Mouse (Mus musculus): ENCODE results near the gene Zfp560. TPM values are rescaled to one million over a fixed set of nuclear protein-coding genes. Genes with fewer than 3 reads are reported as not detected.

Zfp560 gene
- polyA plus RNA-seq, 1 experiment from 2014 or later, result 29.1 TPM

Other genes with a start within 250 kb of the Zfp560 start
- gene Olfr870, start 211.1 kb downstream of the Zfp560 start, polyA plus RNA-seq (2016; fragmentation: Nextera tagmentation; extraction: Ambion mirVana), result not detected in 2 replicates
- not detected in 2 replicates for gene Olfr871, start 173.0 kb downstream of the Zfp560 start, polyA plus RNA-seq (2016; fragmentation: Nextera tagmentation; extraction: Ambion mirVana)
- gene Olfr872, start 148.1 kb downstream of the Zfp560 start, polyA plus RNA-seq (2016; fragmentation: Nextera tagmentation; extraction: Ambion mirVana), result not detected in 2 replicates
- not detected in 2 replicates for gene Olfr39, start 102.8 kb downstream of the Zfp560 start, polyA plus RNA-seq (2016; fragmentation: Nextera tagmentation; extraction: Ambion mirVana)
- gene Olfr873, start 86.6 kb downstream of the Zfp560 start, polyA plus RNA-seq (2016; fragmentation: Nextera tagmentation; extraction: Ambion mirVana), result not detected in 2 replicates
- not detected in 2 replicates for gene Olfr18, start 49.1 kb downstream of the Zfp560 start, polyA plus RNA-seq (2016; fragmentation: Nextera tagmentation; extraction: Ambion mirVana)
- gene Zfp26, start 75.0 kb upstream of the Zfp560 start, polyA plus RNA-seq (2016; fragmentation: Nextera tagmentation; extraction: Ambion mirVana), result 20.5 and 23.3 TPM in 2 replicates
- 27.3 and 31.3 TPM in 2 replicates for gene Zfp426, start 107.6 kb upstream of the Zfp560 start, polyA plus RNA-seq (2016; fragmentation: Nextera tagmentation; extraction: Ambion mirVana)
- 117 and 139 TPM in 2 replicates for gene Zfp266, start 136.2 kb upstream of the Zfp560 start, polyA plus RNA-seq (2016; fragmentation: Nextera tagmentation; extraction: Ambion mirVana)
- 18.9 and 20.2 TPM in 2 replicates for gene Zfp846, start 196.1 kb upstream of the Zfp560 start, polyA plus RNA-seq (2016; fragmentation: Nextera tagmentation; extraction: Ambion mirVana)

Measured in midbrain, embryonic 10.5 days (tissue).